Mouse (Mus musculus): ENCODE data around the gene Gm32802.
"Not testable (repeated sequence)": the region's sequence is repeated elsewhere in the genome, so short reads cannot be mapped to it uniquely, and the experiment has no call there.

Gene Gm32802

DNA sequence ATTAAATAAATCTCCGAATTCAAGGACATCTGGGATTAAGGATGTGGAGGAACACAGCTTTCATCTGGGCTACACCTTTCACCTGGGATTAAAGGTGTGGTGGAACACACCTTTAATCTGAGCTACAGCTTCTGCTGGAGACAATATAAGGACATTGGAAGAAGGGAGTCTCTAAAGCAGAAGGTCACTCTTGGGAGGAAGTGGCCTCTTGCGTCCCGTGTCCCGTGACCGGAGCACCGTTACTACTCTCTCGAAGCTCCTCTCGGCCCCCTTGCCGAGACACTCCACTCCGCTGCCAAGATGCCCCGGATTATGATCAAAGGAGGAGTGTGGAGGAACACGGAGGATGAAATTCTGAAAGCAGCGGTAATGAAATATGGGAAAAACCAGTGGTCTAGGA lies at the start of gene Gm32802:
Gm32802 (plus strand) TSS at position 301 of the 400 bp plus-strand sequence.
- not testable (repeated sequence) for DNase-seq (ENCODE audit: low spot score)

GRCm38 (mm10) chr10:118215719-118216393 lies 42.6 kb upstream of the Gm32802 start:
- not testable (repeated sequence) for DNase-seq (ENCODE audit: low spot score)

- not testable (repeated sequence) for DNase-seq (ENCODE audit: low spot score)
Measured at GRCm38 (mm10) chr10:118227629-118228028, 30.9 kb upstream of the Gm32802 start.

- not testable (repeated sequence) for DNase-seq (ENCODE audit: low spot score)
Measured at GRCm38 (mm10) chr10:118232607-118233006, 25.9 kb upstream of the Gm32802 start.

GRCm38 (mm10) chr10:118240680-118241079 lies 17.8 kb upstream of the Gm32802 start, which contains the start of gene Gm32717:
TSS of gene Gm32717 (minus strand) at chr10:118240780.
- not testable (repeated sequence) for DNase-seq (ENCODE audit: low spot score)

DNA sequence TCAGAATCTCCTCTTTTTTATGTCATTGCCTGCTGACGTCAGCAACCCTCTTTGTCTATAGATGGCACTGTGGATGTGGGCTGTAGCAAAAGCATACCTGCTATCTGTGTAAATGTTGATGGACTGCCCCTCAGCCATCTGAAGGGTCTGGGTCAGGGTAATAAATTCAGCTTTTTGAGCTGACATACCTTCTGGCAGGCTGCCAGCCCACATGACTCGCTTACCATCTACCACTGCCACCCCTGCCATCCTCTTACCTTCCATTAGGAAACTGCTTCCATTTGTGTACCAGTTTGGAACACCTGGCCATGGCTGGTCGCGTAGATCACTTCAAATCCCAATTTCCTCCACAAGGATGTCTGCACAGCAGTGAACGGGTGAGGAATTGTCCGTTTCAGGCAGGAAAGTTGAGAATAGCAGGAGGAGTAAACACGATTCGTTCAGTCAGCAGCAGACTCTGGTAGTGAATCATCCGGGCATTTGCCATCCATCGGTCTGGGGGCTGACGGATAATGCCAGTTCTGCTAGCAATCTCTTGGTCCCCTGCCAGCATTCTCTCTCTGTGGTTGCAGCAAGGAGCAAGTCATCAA lies 9.4 kb upstream of the Gm32802 start:
- DNase-seq (ENCODE audit: low spot score): not testable (repeated sequence)

DNA sequence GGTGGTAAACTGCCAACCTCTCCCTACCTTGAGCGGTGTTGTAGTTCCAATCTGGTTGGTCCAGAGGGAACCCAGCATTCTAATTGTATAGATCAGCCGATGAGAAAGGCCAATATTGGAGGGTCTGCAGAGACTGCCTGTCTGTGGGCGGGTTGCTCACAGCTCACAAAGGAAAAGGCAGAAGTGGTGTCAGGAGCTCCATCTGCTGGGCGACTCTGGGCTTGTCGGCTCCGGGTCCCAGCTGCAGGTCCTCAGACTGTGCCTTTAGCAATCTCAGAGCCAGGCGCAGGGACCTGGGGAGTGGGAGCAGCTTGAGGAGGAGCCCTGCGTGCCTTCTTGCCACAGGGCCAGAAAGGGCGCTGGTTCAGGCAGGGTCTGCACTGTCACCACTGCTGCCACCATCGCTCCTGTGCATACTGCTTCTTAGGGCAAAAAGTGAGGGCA lies 7.6 kb upstream of the Gm32802 start:
- DNase-seq (ENCODE audit: low spot score): no peak

DNA sequence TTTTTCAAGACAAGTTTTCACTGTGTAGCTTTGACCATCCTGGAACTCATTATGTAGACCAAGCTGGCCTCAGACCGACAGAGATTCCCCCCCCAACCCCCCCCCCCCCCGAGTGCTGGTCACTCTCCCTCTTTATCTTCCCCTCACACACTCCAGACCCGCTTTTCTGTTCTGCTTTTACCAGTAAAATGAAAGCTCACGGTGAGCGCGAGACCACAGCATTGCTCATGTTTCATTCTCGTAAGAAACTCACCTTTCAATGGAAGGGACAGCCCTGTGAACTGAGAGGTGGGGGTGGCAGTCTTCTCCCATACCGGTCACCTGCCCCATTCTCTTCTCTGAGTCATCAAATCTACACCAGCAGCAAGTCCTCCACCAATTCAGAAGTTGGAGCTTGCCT lies 10.3 kb downstream of the Gm32802 start:
- DNase-seq (ENCODE audit: low spot score): not testable (repeated sequence)

DNA sequence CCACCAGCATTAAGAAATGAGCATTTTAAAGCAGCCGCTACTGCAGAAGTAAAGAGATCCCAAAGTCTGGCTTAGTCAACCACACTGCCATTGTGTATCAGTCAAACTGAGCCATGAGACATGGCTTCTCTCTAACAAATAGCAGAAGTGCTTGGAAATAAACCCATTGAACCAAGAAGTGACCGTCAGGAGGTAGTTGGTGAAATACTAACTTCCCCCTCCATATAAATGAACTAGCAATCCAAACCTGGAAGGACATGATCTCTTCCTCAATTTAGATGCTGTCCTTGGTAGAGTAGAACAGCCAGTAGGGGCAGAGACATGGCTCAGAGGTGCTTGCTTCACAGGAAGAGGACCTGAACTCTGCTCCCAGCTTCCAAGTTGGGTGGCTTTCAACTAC lies 12.9 kb downstream of the Gm32802 start:
- DNase-seq (ENCODE audit: low spot score): not testable (repeated sequence)

- DNase-seq (ENCODE audit: low spot score): not testable (repeated sequence)
Measured at GRCm38 (mm10) chr10:118278069-118278468, 19.6 kb downstream of the Gm32802 start.

- not testable (repeated sequence) for DNase-seq (ENCODE audit: low spot score)
Measured at GRCm38 (mm10) chr10:118282565-118282964, 24.1 kb downstream of the Gm32802 start.

DNA sequence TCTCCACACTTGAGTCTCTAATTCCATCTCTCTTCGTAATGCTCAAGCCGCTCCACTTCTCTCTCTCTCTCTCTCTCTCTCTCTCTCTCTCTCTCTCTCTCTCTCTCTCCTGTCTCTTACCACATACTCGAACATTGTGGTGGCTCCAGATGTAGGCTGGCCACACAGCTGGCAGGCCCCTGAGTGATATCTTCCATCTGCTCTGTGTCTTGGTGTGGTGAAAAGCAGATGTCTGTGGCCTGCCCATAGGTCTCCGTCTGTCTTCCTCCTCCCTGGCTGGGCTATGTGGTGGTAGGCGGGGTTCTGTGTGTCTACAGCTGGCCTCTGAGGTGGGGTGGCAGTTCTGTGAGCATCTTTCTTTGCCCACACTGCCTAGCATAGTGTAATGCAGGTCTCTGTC lies 24.5 kb downstream of the Gm32802 start:
- DNase-seq (ENCODE audit: low spot score): not testable (repeated sequence)

GRCm38 (mm10) chr10:118294938-118295337 lies 36.5 kb downstream of the Gm32802 start, which contains the start of gene Iltifb:
TSS of gene Iltifb (minus strand) at chr10:118295038.
- no peak for DNase-seq (ENCODE audit: low spot score)

GRCm38 (mm10) chr10:118302133-118302532 lies 43.6 kb downstream of the Gm32802 start:
- not testable (repeated sequence) for DNase-seq (ENCODE audit: low spot score)
